8 mouse cellular contexts compared by ENCODE assay signal in the genomic region with DNA sequence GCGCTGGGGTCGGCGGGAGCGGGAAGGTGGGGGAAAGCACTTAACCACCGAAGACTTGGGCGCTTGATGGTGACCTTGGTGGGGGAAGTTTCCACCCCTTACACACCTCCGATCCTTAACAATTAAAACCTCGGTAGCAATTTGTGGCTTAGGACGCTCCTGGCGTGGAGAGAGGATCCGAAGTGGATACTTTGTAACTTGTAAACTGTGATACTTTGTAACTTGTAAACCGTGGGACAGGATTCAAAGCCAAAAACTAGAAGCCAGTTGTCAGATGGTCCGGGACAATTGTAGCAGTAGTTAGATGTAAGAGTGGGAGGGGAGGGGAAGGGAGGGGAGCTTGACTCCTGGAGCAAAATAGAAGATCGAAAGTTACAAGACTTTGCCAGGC. TPM values are rescaled to one million over a fixed set of nuclear protein-coding genes. Genes with fewer than 3 reads are reported as not detected.
DNase-seq lines count a peak whose midpoint lies in the region; ATAC-seq lines count a peak whose summit lies in the region.

No protein-coding gene starts in this region.

- 3% methylated on average over 14 of the region's 14 CpGs for WGBS in kidney, embryonic 16.5 days
- WGBS in hindbrain, embryonic 12.5 days = 6% methylated on average over 14 of the region's 14 CpGs
- WGBS in midbrain, embryonic 14.5 days = 12% methylated on average over 14 of the region's 14 CpGs

- H3K4me3 ChIP-seq in kidney, embryonic 16.5 days (ENCODE audit: low read length) = peak overlapping the region; percentile 63
- H3K4me3 ChIP-seq in hindbrain, embryonic 12.5 days = peak overlapping the region; percentile 91
- peak overlapping the region; percentile 88 for H3K4me3 ChIP-seq in midbrain, embryonic 14.5 days (replicated peaks; ENCODE audit: low read depth, low read length)

- H3K9me3 ChIP-seq in kidney, embryonic 16.5 days (ENCODE audit: low read length) = no peaks in the 10 kb centered on the region
- no peaks in the 10 kb centered on the region for H3K9me3 ChIP-seq in hindbrain, embryonic 12.5 days (replicated peaks)
- no peaks in the 10 kb centered on the region for H3K9me3 ChIP-seq in midbrain, embryonic 14.5 days (ENCODE audit: control insufficient read depth, low read length)

- DNase-seq in kidney, postnatal 25 days = no peak
- DNase-seq in adipocyte (ENCODE audit: low spot score) = peak; percentile 23
- DNase-seq in midbrain, embryonic 14.5 days = no peak
- no peak for DNase-seq in retina, embryonic 14.5 days (ENCODE audit: low spot score)
- DNase-seq in urinary bladder, postnatal 25 days (ENCODE audit: low spot score) = no peak
- DNase-seq in adrenal gland, adult (ENCODE audit: inconsistent age in 2 of 2, low spot score in 1 of 2) = no peak

- H3K27me3 ChIP-seq in kidney, embryonic 16.5 days (ENCODE audit: insufficient read depth, low read length) = no peaks in the 10 kb centered on the region
- H3K27me3 ChIP-seq in hindbrain, embryonic 12.5 days = no peaks in the 10 kb centered on the region
- H3K27me3 ChIP-seq in midbrain, embryonic 14.5 days (ENCODE audit: control insufficient read depth, insufficient read depth, low read length) = no peaks in the 10 kb centered on the region

- H3K27ac ChIP-seq in kidney, embryonic 16.5 days (ENCODE audit: low read length) = peak overlapping the region; percentile 96
- peak overlapping the region; percentile 96; the same call in 1 of the 2 replicates for H3K27ac ChIP-seq in hindbrain, embryonic 12.5 days
- peak overlapping the region; percentile 98 for H3K27ac ChIP-seq in midbrain, embryonic 14.5 days (replicated peaks; ENCODE audit: low read depth, low read length)

- no peak for ATAC-seq in kidney, embryonic 16.5 days (ENCODE audit: low FRiP score, low TSS enrichment)
- ATAC-seq in hindbrain, embryonic 12.5 days (ENCODE audit: low FRiP score) = no peak
- no peak for ATAC-seq in midbrain, embryonic 14.5 days (ENCODE audit: low FRiP score, low TSS enrichment)

- H3K36me3 ChIP-seq in kidney, embryonic 16.5 days (ENCODE audit: insufficient read depth, low read length) = peaks cover 28% of the 10 kb centered on the region
- H3K36me3 ChIP-seq in hindbrain, embryonic 12.5 days = peaks cover 29% of the 10 kb centered on the region
- peaks cover 37% of the 10 kb centered on the region for H3K36me3 ChIP-seq in midbrain, embryonic 14.5 days (ENCODE audit: control insufficient read depth, insufficient read depth, low read length)

- H3K4me2 ChIP-seq in kidney, embryonic 16.5 days (replicated peaks; ENCODE audit: low read depth, low read length) = peak overlapping the region; percentile 80
- H3K4me2 ChIP-seq in hindbrain, embryonic 12.5 days (replicated peaks) = peak overlapping the region; percentile 87
- H3K4me2 ChIP-seq in midbrain, embryonic 14.5 days (ENCODE audit: low read length) = peak overlapping the region; percentile 87

- peaks cover 20% of the 10 kb centered on the region for H3K4me1 ChIP-seq in kidney, embryonic 16.5 days (ENCODE audit: insufficient read depth, low read length)
- peaks cover 16% of the 10 kb centered on the region for H3K4me1 ChIP-seq in hindbrain, embryonic 12.5 days
- H3K4me1 ChIP-seq in midbrain, embryonic 14.5 days (ENCODE audit: control insufficient read depth, insufficient read depth, low read length) = peaks cover 22% of the 10 kb centered on the region

- H3K9ac ChIP-seq in kidney, embryonic 16.5 days (replicated peaks; ENCODE audit: low read length) = peak overlapping the region; percentile 75
- peak overlapping the region; percentile 80 for H3K9ac ChIP-seq in hindbrain, embryonic 12.5 days
- peak overlapping the region; percentile 86 for H3K9ac ChIP-seq in midbrain, embryonic 14.5 days (replicated peaks; ENCODE audit: low read length)

RNA-seq across cellular contexts. Expression of a gene that starts 0.6 kb away (rescaled TPM):
- 113 and 119 TPM in 2 replicates for polyA plus RNA-seq in kidney, embryonic 16.5 days (2015; fragmentation: Nextera tagmentation; extraction: Ambion mirVana)
- 133 and 137 TPM in 2 replicates for polyA plus RNA-seq in hindbrain, embryonic 12.5 days (2016; fragmentation: Nextera tagmentation; extraction: Ambion mirVana)
- 113 and 144 TPM in 2 replicates for polyA plus RNA-seq in midbrain, embryonic 14.5 days (2014; fragmentation: Nextera tagmentation; extraction: Ambion mirVana)

RNA-seq across cellular contexts. Expression of a gene that starts 9.6 kb away (rescaled TPM):
- 686 and 695 TPM in 2 replicates for polyA plus RNA-seq in kidney, embryonic 16.5 days (2015; fragmentation: Nextera tagmentation; extraction: Ambion mirVana)
- polyA plus RNA-seq in hindbrain, embryonic 12.5 days (2016; fragmentation: Nextera tagmentation; extraction: Ambion mirVana) = 647 and 730 TPM in 2 replicates
- 476 and 480 TPM in 2 replicates for polyA plus RNA-seq in midbrain, embryonic 14.5 days (2014; fragmentation: Nextera tagmentation; extraction: Ambion mirVana)

RNA-seq across cellular contexts. Expression of a gene that starts 42.3 kb away (rescaled TPM):
- polyA plus RNA-seq in kidney, embryonic 16.5 days (2015; fragmentation: Nextera tagmentation; extraction: Ambion mirVana) = 34.9 and 38.9 TPM in 2 replicates
- polyA plus RNA-seq in hindbrain, embryonic 12.5 days (2016; fragmentation: Nextera tagmentation; extraction: Ambion mirVana) = 43.0 and 44.2 TPM in 2 replicates
- polyA plus RNA-seq in midbrain, embryonic 14.5 days (2014; fragmentation: Nextera tagmentation; extraction: Ambion mirVana) = 52.3 and 56.3 TPM in 2 replicates

RNA-seq across cellular contexts. Expression of a gene that starts 42.4 kb away (rescaled TPM):
- polyA plus RNA-seq in kidney, embryonic 16.5 days (2015; fragmentation: Nextera tagmentation; extraction: Ambion mirVana) = 495 and 508 TPM in 2 replicates
- 332 and 340 TPM in 2 replicates for polyA plus RNA-seq in hindbrain, embryonic 12.5 days (2016; fragmentation: Nextera tagmentation; extraction: Ambion mirVana)
- 217 and 224 TPM in 2 replicates for polyA plus RNA-seq in midbrain, embryonic 14.5 days (2014; fragmentation: Nextera tagmentation; extraction: Ambion mirVana)

RNA-seq across cellular contexts. Expression of a gene that starts 44.3 kb away (rescaled TPM):
- 0.62 and 1.2 TPM in 2 replicates for polyA plus RNA-seq in kidney, embryonic 16.5 days (2015; fragmentation: Nextera tagmentation; extraction: Ambion mirVana)
- polyA plus RNA-seq in hindbrain, embryonic 12.5 days (2016; fragmentation: Nextera tagmentation; extraction: Ambion mirVana) = 1.7 and 2.5 TPM in 2 replicates
- polyA plus RNA-seq in midbrain, embryonic 14.5 days (2014; fragmentation: Nextera tagmentation; extraction: Ambion mirVana) = 1.6 and 2.7 TPM in 2 replicates
